Mouse (Mus musculus) heart, postnatal 0 days (tissue): ENCODE measurements around the gene Pskh1. TPM values are rescaled to one million over a fixed set of nuclear protein-coding genes. Genes with fewer than 3 reads are reported as not detected.

ENCODE experiments used
- ATAC-seq: fragments of 200-750 bp; cut with Nextera tagmentation; 2 replicates; pipeline ENCODE4 v1.8.0; 2017; ENCODE audit warnings: low read depth, moderate number of reproducible peaks, moderate library complexity; ENCODE audit not compliant: insufficient read depth
- DNase-seq: peaks from one replicate; pipeline ENCODE4 v3.0.0-alpha.2; 2016; ENCODE audit warnings: low spot score
- H3K27ac ChIP-seq: fragments of 300-500 bp; sonication (generic); 2 replicates; pipeline ENCODE4 v1.5.1; 2014; ENCODE audit warnings: low read depth, mild to moderate bottlenecking
- H3K27me3 ChIP-seq: fragments of 300-500 bp; sonication (generic); 2 replicates; pipeline ENCODE4 v1.6.1; 2014; ENCODE audit warnings: low read length, mixed read lengths; ENCODE audit not compliant: control insufficient read depth, insufficient read depth
- H3K36me3 ChIP-seq: fragments of 300-500 bp; sonication (generic); replicated peaks from 2 replicates; pipeline ENCODE4 v1.6.1; 2014; ENCODE audit warnings: low read length, mixed read lengths; ENCODE audit not compliant: control insufficient read depth, insufficient read depth
- H3K4me1 ChIP-seq: fragments of 300-500 bp; sonication (generic); 2 replicates; pipeline ENCODE4 v1.6.1; 2014; ENCODE audit warnings: antibody characterized with exemption; ENCODE audit not compliant: control insufficient read depth, insufficient read depth
- H3K4me2 ChIP-seq: fragments of 300-500 bp; sonication (generic); 2 replicates; pipeline ENCODE4 v1.6.1; 2014; ENCODE audit warnings: low read depth, mild to moderate bottlenecking, low read length, moderate library complexity
- H3K4me3 ChIP-seq: fragments of 300-500 bp; sonication (generic); 2 replicates; pipeline ENCODE4 v1.5.1; 2014; ENCODE audit warnings: low read depth, low read length
- H3K9ac ChIP-seq: fragments of 300-500 bp; sonication (generic); replicated peaks from 2 replicates; pipeline ENCODE4 v1.6.1; 2014; ENCODE audit warnings: low read depth, low read length, mixed read lengths
- H3K9me3 ChIP-seq: fragments of 300-500 bp; sonication (generic); replicated peaks from 2 replicates; pipeline ENCODE4 v1.6.1; 2016; ENCODE audit warnings: low read length; ENCODE audit not compliant: control insufficient read depth
- CTCF ChIP-seq: IDR thresholded peaks from 2 replicates; pipeline ENCODE4 v1.5.1; 2016; ENCODE audit warnings: antibody characterized with exemption, control low read depth, low read depth
- EP300 ChIP-seq: IDR thresholded peaks from 2 replicates; pipeline ENCODE4 v1.6.1; 2016; ENCODE audit warnings: antibody characterized with exemption, low read depth
- WGBS: fragments of 180-500 bp; shearing (Covaris S2); extraction: QIAGEN DNeasy Blood & Tissue Kit; methylation state at CpG from one replicate; pipeline ENCODE4 v1.1.7; 2014; 5-methylcytosine and 5-hydroxymethylcytosine counted together
- polyA plus RNA-seq: library from polyadenylated mRNA; unstranded; fragments of >200 nt; fragmentation: Nextera tagmentation; extraction: Ambion mirVana; gene quantifications from 2 replicates; pipeline ENCODE4 v1.2.1, GENCODE M21; 2015
- total RNA-seq: library from RNA; depleted of rRNA; stranded (reverse); fragments of >200 nt; gene quantifications from 2 replicates; pipeline ENCODE4 v1.2.3, GENCODE M21; 2014; ENCODE audit warnings: low replicate concordance; rRNA removed

Gene Pskh1
- total RNA-seq (44.2 and 52.4 TPM in 2 replicates), polyA plus RNA-seq (15.4 and 15.6 TPM in 2 replicates)

DNA sequence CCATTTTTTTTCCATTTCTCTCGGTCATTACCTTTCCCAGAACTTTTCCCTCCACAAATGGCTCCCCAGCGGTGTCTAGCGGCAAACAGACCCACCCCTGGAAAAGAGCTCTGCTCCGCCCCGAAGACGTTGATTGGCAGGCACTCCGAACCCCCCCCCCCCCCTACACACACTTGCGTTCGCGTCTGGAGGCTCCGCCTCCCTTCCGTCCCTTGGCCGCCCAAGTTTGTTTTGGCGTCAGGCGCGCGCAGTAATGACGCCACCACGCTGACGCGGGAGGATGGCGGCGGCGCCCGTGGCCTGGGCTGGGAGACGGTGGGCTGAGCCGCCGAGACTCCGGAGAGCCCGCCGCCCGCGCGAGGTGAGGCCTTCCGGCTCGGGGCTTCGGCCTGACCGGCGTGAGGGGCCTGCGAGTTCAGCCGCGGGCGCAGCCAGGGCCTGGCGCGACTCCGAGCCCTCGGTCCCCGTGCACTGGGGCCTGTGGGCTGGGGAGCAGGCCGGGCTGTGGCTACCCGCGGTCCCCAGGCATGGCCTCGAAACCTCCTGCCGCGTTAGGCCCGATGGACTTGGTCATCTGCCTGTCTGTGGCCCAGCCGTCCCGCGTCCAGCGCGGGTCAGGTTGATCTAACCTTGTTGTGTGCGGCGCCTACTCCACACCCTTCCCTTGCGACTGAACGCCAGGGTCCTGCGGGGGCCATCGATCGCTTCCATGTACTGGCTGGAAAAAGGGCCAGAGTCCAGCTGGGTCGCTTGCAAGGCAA, at the start of gene Pskh1:
Gene Pskh1, plus strand, starts transcription at position 262 of the 761 bp plus-strand sequence.
- under 1% methylated on average over 66 of the region's 68 CpGs for WGBS
- Histone ChIP-seq H3K9ac (peak within 1 kb of the TSS; percentile 97), H3K27me3 (no peaks in the 10 kb centered on the region), H3K36me3 (no peaks in the 10 kb centered on the region), H3K27ac (peak within 1 kb of the TSS; percentile 94), H3K9me3 (no peaks in the 10 kb centered on the region), H3K4me3 (peak within 1 kb of the TSS; percentile 91), H3K4me1 (peaks cover 9% of the 10 kb centered on the region; the same call in 1 of the 2 replicates), H3K4me2 (peak within 1 kb of the TSS; percentile 76)
- peak; percentile 96 for ATAC-seq
- DNase-seq = peak; percentile 95
- TF ChIP-seq EP300 = no peak
- TF ChIP-seq CTCF = no peak

DNA sequence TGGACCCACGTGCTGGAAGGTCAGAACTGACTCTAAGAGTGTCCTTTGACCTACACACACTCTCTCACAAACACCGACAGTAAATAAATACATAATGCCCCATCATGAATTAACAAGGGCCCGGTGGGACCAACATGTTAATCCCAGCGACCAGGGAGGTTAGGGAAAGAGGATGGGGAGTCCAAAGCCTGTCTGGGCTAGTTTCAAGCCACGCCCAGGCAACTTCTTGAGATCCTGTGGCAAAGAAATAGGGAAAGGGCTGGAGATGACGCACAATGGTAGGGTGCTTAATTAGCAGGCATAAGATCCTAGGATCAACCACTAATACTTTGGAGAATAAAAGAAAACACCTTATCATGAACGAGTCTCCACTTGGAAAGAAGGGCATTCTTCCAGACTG, 49.6 kb upstream of the Pskh1 start:
- no peak for ATAC-seq
- no peak for TF ChIP-seq EP300
- H3K36me3 ChIP-seq = peaks cover 41% of the 10 kb centered on the region
- H3K4me1 ChIP-seq = peaks cover 10% of the 10 kb centered on the region; the same call in 1 of the 2 replicates
- no peak overlapping the region for H3K27ac ChIP-seq
- no peak for DNase-seq
- 0 out of 2 replicates have a peak overlapping the region, but pooled peaks have one; percentile 17 for H3K9ac ChIP-seq
- 73% methylated on average over 7 of the region's 7 CpGs for WGBS
- H3K4me3 ChIP-seq = peak overlapping the region; percentile 8; the same call in 1 of the 2 replicates
- no peaks in the 10 kb centered on the region for H3K27me3 ChIP-seq
- H3K4me2 ChIP-seq = peak overlapping the region; percentile 44
- no peaks in the 10 kb centered on the region for H3K9me3 ChIP-seq

DNA sequence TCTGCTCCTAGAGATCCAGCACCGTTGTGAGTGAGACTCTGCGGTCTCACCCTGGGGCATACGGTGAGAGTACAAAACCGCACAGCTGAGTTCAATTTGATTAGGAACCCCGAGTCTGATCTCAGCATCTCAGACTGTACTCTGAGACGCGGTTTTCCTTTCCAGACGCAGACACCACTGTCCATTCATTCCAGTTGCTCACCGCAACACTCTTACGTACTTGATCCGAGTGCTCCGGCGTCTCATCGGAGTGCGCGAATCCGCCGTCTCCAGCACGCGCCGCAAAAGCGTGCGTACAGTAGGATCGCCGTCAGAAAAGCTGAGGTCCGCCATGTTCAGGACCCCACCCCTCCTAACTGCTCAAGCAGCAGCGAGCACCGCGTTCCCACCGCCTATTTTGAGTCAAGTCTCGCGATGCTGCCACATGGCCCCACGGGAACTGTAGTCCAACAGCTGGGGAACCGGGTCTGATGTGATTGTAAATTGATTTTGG, 48.5 kb upstream of the Pskh1 start:
- Histone ChIP-seq H3K4me2 (peak overlapping the region; percentile 72), H3K27me3 (no peaks in the 10 kb centered on the region), H3K27ac (peak overlapping the region; percentile 40), H3K4me3 (peak overlapping the region; percentile 63), H3K9me3 (no peaks in the 10 kb centered on the region), H3K4me1 (peaks cover 18% of the 10 kb centered on the region), H3K36me3 (peaks cover 30% of the 10 kb centered on the region), H3K9ac (peak overlapping the region; percentile 70)
- WGBS = under 1% methylated on average over 34 of the region's 34 CpGs
- ATAC-seq = peak; percentile 65
- DNase-seq = peak; percentile 86
- TF ChIP-seq EP300 (peak; percentile 37; the same call in 1 of the 2 replicates), CTCF (no peak)

DNA sequence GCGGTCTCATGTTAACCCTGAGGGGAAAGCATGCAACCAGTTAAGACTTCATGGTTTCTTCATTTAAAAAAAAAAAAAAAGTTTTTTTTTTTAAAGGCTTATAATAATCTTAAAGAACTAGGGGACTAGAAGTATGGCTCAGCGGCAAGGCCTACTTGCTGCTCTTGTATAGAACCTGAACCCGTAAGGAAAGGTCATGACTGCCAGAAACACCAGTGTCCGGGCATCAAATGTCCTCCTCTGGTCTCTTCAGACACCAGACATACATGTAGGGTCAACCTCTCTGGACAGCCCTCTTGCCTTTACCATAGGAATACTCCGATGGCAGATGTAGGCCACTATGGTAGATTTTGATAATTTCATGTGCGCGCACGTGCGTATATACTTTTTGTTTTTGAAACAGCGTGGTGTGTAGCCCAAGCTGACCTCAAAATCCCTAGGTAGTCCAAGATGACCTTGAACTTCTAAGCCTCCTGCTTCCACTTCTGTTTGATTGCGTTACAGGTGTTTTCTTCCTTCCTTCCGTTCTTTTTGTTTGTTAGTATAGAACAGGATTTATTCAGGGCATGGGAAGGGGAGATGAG, 48.0 kb upstream of the Pskh1 start:
- H3K9ac ChIP-seq = no peak overlapping the region; the same call in 1 of the 2 replicates
- DNase-seq (no peak), ATAC-seq (no peak)
- H3K27ac ChIP-seq = no peak overlapping the region
- WGBS = 78% methylated on average over 12 of the region's 12 CpGs
- peaks cover 22% of the 10 kb centered on the region for H3K4me1 ChIP-seq
- no peaks in the 10 kb centered on the region for H3K27me3 ChIP-seq
- H3K36me3 ChIP-seq = peaks cover 25% of the 10 kb centered on the region
- 0 out of 2 replicates have a peak overlapping the region, but pooled peaks have one; percentile 72 for H3K4me2 ChIP-seq
- no peaks in the 10 kb centered on the region for H3K9me3 ChIP-seq
- TF ChIP-seq EP300 = no peak
- TF ChIP-seq CTCF = no peak
- peak overlapping the region; percentile 63 for H3K4me3 ChIP-seq

DNA sequence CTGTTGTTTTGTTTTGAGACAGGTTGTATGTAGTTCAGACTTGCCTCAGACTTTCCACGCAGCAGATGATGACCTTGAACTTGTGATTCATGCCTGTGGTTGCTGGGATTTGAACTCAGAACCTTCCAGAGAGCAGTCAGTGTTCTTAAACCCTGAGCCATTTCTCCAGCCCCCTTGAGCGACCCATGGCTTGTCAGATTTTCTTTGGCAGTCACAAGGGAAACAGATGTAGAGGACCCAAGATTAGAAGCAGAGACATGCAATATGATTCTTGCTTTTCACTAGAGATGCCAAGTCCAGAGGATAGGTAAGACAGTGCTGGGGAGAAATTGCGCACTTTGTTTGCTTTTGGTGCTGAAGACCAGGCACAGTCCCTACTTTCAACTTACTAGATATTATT, 47.1 kb upstream of the Pskh1 start, which contains the start of gene Cenpt:
Gene Cenpt, minus strand, starts transcription at position 101 of the 400 bp plus-strand sequence.
- peaks cover 29% of the 10 kb centered on the region for H3K4me1 ChIP-seq
- H3K4me2 ChIP-seq = no peak within 1 kb of the TSS
- no peaks in the 10 kb centered on the region for H3K9me3 ChIP-seq
- H3K36me3 ChIP-seq = peaks cover 16% of the 10 kb centered on the region
- ATAC-seq = no peak
- no peak within 1 kb of the TSS for H3K4me3 ChIP-seq
- no peak for TF ChIP-seq EP300
- TF ChIP-seq CTCF = no peak
- 91% methylated on average over 3 of the region's 3 CpGs for WGBS
- H3K27me3 ChIP-seq = no peaks in the 10 kb centered on the region
- DNase-seq = no peak
- no peak within 1 kb of the TSS for H3K9ac ChIP-seq
- H3K27ac ChIP-seq = no peak within 1 kb of the TSS
